Mouse (Mus musculus): Measurements from ENCODE around the gene Wrb. TPM values are rescaled to one million over a fixed set of nuclear protein-coding genes. Genes with fewer than 3 reads are reported as not detected.
"Not testable (repeated sequence)": the region's sequence is repeated elsewhere in the genome, so short reads cannot be mapped to it uniquely, and the experiment has no call there.

The Wrb gene
- polyA plus RNA-seq, 1 experiment from 2014 or later: 69.8 TPM

GRCm38 (mm10) chr16:96127657-96128344 lies 17.4 kb upstream of the Wrb start, which contains the start of gene Hmgn1:
TSS of gene Hmgn1 (minus strand) at chr16:96127729.
- peak; percentile 97 for ATAC-seq (ENCODE audit: insufficient number of reproducible peaks, insufficient read depth, low FRiP score, low TSS enrichment)
- under 1% methylated on average over 52 of the region's 72 CpGs for WGBS
- Histone ChIP-seq H3K27ac (peak within 1 kb of the TSS; percentile 98), H3K4me1 (peaks cover 15% of the 10 kb centered on the region), H3K9me3 (no peaks in the 10 kb centered on the region), H3K9ac (peak within 1 kb of the TSS; percentile 97), H3K27me3 (no peaks in the 10 kb centered on the region), H3K4me3 (peak within 1 kb of the TSS; percentile 91), H3K36me3 (peaks cover 33% of the 10 kb centered on the region), H3K4me2 (replicated peaks) (peak within 1 kb of the TSS; percentile 85)

GRCm38 (mm10) chr16:96128466-96128865 lies 16.7 kb upstream of the Wrb start:
- peaks cover 27% of the 10 kb centered on the region for H3K36me3 ChIP-seq
- peaks cover 15% of the 10 kb centered on the region for H3K4me1 ChIP-seq
- peak overlapping the region; percentile 61 for H3K9ac ChIP-seq
- no peaks in the 10 kb centered on the region for H3K9me3 ChIP-seq
- H3K27ac ChIP-seq: peak overlapping the region; percentile 98
- H3K27me3 ChIP-seq: no peaks in the 10 kb centered on the region
- WGBS: under 1% methylated on average over 9 of the region's 9 CpGs
- peak overlapping the region; percentile 91 for H3K4me3 ChIP-seq
- no peak for ATAC-seq (ENCODE audit: insufficient number of reproducible peaks, insufficient read depth, low FRiP score, low TSS enrichment)
- peak overlapping the region; percentile 85 for H3K4me2 ChIP-seq (replicated peaks)

GRCm38 (mm10) chr16:96144748-96145109 lies 478 bp upstream of the Wrb start:
- peak overlapping the region; percentile 79 for H3K4me2 ChIP-seq (replicated peaks)
- H3K4me3 ChIP-seq: peak overlapping the region; percentile 81; the same call in 1 of the 2 replicates
- H3K36me3 ChIP-seq, H3K9ac ChIP-seq, H3K27ac ChIP-seq, H3K9me3 ChIP-seq, H3K27me3 ChIP-seq: not testable (repeated sequence)
- peaks cover 10% of the 10 kb centered on the region for H3K4me1 ChIP-seq
- WGBS: 28% methylated on average over 6 of the region's 6 CpGs
- ATAC-seq (ENCODE audit: insufficient number of reproducible peaks, insufficient read depth, low FRiP score, low TSS enrichment): peak; percentile 12

GRCm38 (mm10) chr16:96145814-96146213 lies 607 bp downstream of the Wrb start:
- peaks cover 10% of the 10 kb centered on the region for H3K4me1 ChIP-seq
- no peaks in the 10 kb centered on the region for H3K27me3 ChIP-seq
- peak overlapping the region; percentile 70 for H3K9ac ChIP-seq
- 4% methylated on average over 5 of the region's 5 CpGs for WGBS
- peak overlapping the region; percentile 81 for H3K4me3 ChIP-seq
- peak overlapping the region; percentile 79 for H3K4me2 ChIP-seq (replicated peaks)
- peak overlapping the region; percentile 37; the same call in 1 of the 2 replicates for H3K27ac ChIP-seq
- no peaks in the 10 kb centered on the region for H3K36me3 ChIP-seq
- no peak for ATAC-seq (ENCODE audit: insufficient number of reproducible peaks, insufficient read depth, low FRiP score, low TSS enrichment)
- H3K9me3 ChIP-seq: no peaks in the 10 kb centered on the region; the same call in 1 of the 2 replicates

- Histone ChIP-seq H3K9ac (no peak overlapping the region), H3K4me2 (replicated peaks) (no peak overlapping the region), H3K4me1 (peaks cover 10% of the 10 kb centered on the region), H3K27ac (no peak overlapping the region), H3K27me3 (no peaks in the 10 kb centered on the region), H3K36me3 (peaks cover 18% of the 10 kb centered on the region), H3K9me3 (no peaks in the 10 kb centered on the region), H3K4me3 (no peak overlapping the region)
- 69% methylated on average over 6 of the region's 6 CpGs for WGBS
- ATAC-seq (ENCODE audit: insufficient number of reproducible peaks, insufficient read depth, low FRiP score, low TSS enrichment): no peak
Observed at GRCm38 (mm10) chr16:96148834-96149233, 3.6 kb downstream of the Wrb start.

- H3K27ac ChIP-seq: no peak overlapping the region
- H3K9me3 ChIP-seq: no peaks in the 10 kb centered on the region
- peaks cover 20% of the 10 kb centered on the region for H3K36me3 ChIP-seq
- no peaks in the 10 kb centered on the region for H3K27me3 ChIP-seq
- ATAC-seq (ENCODE audit: insufficient number of reproducible peaks, insufficient read depth, low FRiP score, low TSS enrichment): no peak
- no peak overlapping the region for H3K4me3 ChIP-seq
- no peak overlapping the region for H3K9ac ChIP-seq
- H3K4me1 ChIP-seq: peaks cover 10% of the 10 kb centered on the region
- no peak overlapping the region for H3K4me2 ChIP-seq (replicated peaks)
- WGBS: 69% methylated on average over 9 of the region's 9 CpGs
Observed at GRCm38 (mm10) chr16:96149311-96149710, 4.1 kb downstream of the Wrb start.

- H3K9ac ChIP-seq: no peak overlapping the region
- no peak overlapping the region for H3K4me2 ChIP-seq (replicated peaks)
- no peak for ATAC-seq (ENCODE audit: insufficient number of reproducible peaks, insufficient read depth, low FRiP score, low TSS enrichment)
- no peak overlapping the region for H3K27ac ChIP-seq
- H3K4me3 ChIP-seq: no peak overlapping the region
- no peaks in the 10 kb centered on the region for H3K27me3 ChIP-seq
- peaks cover 6% of the 10 kb centered on the region for H3K4me1 ChIP-seq
- H3K36me3 ChIP-seq: peaks cover 32% of the 10 kb centered on the region
- no peaks in the 10 kb centered on the region for H3K9me3 ChIP-seq
- 71% methylated on average over 4 of the region's 4 CpGs for WGBS
Observed at GRCm38 (mm10) chr16:96150995-96151394, 5.8 kb downstream of the Wrb start.

- no peak for ATAC-seq (ENCODE audit: insufficient number of reproducible peaks, insufficient read depth, low FRiP score, low TSS enrichment)
- Histone ChIP-seq H3K9ac (no peak overlapping the region), H3K4me1 (peaks cover under 1% of the 10 kb centered on the region), H3K36me3 (peaks cover 34% of the 10 kb centered on the region), H3K27me3 (no peaks in the 10 kb centered on the region), H3K4me2 (replicated peaks) (no peak overlapping the region), H3K4me3 (no peak overlapping the region), H3K27ac (no peak overlapping the region), H3K9me3 (no peaks in the 10 kb centered on the region)
- 26% methylated on average over 9 of the region's 9 CpGs for WGBS
Observed at GRCm38 (mm10) chr16:96151551-96151950, 6.3 kb downstream of the Wrb start.

GRCm38 (mm10) chr16:96154476-96154875 lies 9.3 kb downstream of the Wrb start:
- no peak for ATAC-seq (ENCODE audit: insufficient number of reproducible peaks, insufficient read depth, low FRiP score, low TSS enrichment)
- peaks cover 34% of the 10 kb centered on the region for H3K36me3 ChIP-seq

GRCm38 (mm10) chr16:96156019-96156418 lies 10.8 kb downstream of the Wrb start:
- Histone ChIP-seq H3K4me1 (peaks cover 7% of the 10 kb centered on the region), H3K4me3 (no peak overlapping the region), H3K27ac (no peak overlapping the region), H3K9ac (no peak overlapping the region), H3K9me3 (no peaks in the 10 kb centered on the region), H3K36me3 (peaks cover 34% of the 10 kb centered on the region), H3K4me2 (replicated peaks) (no peak overlapping the region), H3K27me3 (no peaks in the 10 kb centered on the region)
- WGBS: 90% methylated on average over 8 of the region's 8 CpGs
- ATAC-seq (ENCODE audit: insufficient number of reproducible peaks, insufficient read depth, low FRiP score, low TSS enrichment): no peak

More at GRCm38 (mm10) chr16:96154476-96154875, 9.3 kb downstream of the Wrb start:
- WGBS: 92% methylated on average over 2 of the region's 2 CpGs
- Histone ChIP-seq H3K27me3 (no peaks in the 10 kb centered on the region), H3K9ac (no peak overlapping the region), H3K4me2 (replicated peaks) (no peak overlapping the region), H3K4me1 (peaks cover 7% of the 10 kb centered on the region), H3K9me3 (no peaks in the 10 kb centered on the region), H3K27ac (no peak overlapping the region), H3K4me3 (no peak overlapping the region)

- H3K9ac ChIP-seq: no peak overlapping the region
- peaks cover 7% of the 10 kb centered on the region for H3K4me1 ChIP-seq
- H3K27me3 ChIP-seq: no peaks in the 10 kb centered on the region
- no peak for ATAC-seq (ENCODE audit: insufficient number of reproducible peaks, insufficient read depth, low FRiP score, low TSS enrichment)
- H3K4me2 ChIP-seq (replicated peaks): no peak overlapping the region
- WGBS: 90% methylated on average over 11 of the region's 11 CpGs
- no peak overlapping the region for H3K27ac ChIP-seq
- H3K4me3 ChIP-seq: no peak overlapping the region
- peaks cover 32% of the 10 kb centered on the region for H3K36me3 ChIP-seq
- no peaks in the 10 kb centered on the region for H3K9me3 ChIP-seq
Observed at GRCm38 (mm10) chr16:96157171-96157570, 12.0 kb downstream of the Wrb start.

- Histone ChIP-seq H3K4me2 (replicated peaks) (peak overlapping the region; percentile 98), H3K4me1 (peaks cover 7% of the 10 kb centered on the region), H3K9me3 (no peaks in the 10 kb centered on the region), H3K36me3 (peaks cover 18% of the 10 kb centered on the region), H3K27me3 (no peaks in the 10 kb centered on the region), H3K4me3 (peak overlapping the region; percentile 54), H3K27ac (peak overlapping the region; percentile 83; the same call in 1 of the 2 replicates), H3K9ac (peak overlapping the region; percentile 87)
- 50% methylated on average over 12 of the region's 12 CpGs for WGBS
- no peak for ATAC-seq (ENCODE audit: insufficient number of reproducible peaks, insufficient read depth, low FRiP score, low TSS enrichment)
Observed at GRCm38 (mm10) chr16:96158511-96159080, 13.4 kb downstream of the Wrb start.

All from embryonic facial prominence, embryonic 12.5 days (tissue).